Mouse (Mus musculus) gastrocnemius, adult 2 months (tissue): ENCODE data around the gene Rap1gds1. TPM values are rescaled to one million over a fixed set of nuclear protein-coding genes. Genes with fewer than 3 reads are reported as not detected.
A peak's percentile ranks its signal among the peaks of the same experiment; 100 is the strongest.

Experiments
- DNase-seq: peaks from one replicate; pipeline ENCODE4 v3.0.0; 2022
- H3K27ac ChIP-seq: fragments of 200-600 bp; 2 replicates; pipeline ENCODE4 v1.8.1; 2022; ENCODE audit warnings: mild to moderate bottlenecking
- H3K4me3 ChIP-seq: fragments of 200-600 bp; 2 replicates; pipeline ENCODE4 v1.8.1; 2022; ENCODE audit warnings: mild to moderate bottlenecking, moderate library complexity
- CTCF ChIP-seq: fragments of 200-600 bp; IDR thresholded peaks from 2 replicates; pipeline ENCODE4 v1.8.1; 2022; ENCODE audit warnings: antibody characterized with exemption, mild to moderate bottlenecking, moderate library complexity
- intact Hi-C: fragments of 180-260 bp; cut with DNase I; formaldehyde crosslinking; loops from one replicate; pipeline ENCODE4 v1.15.1; 2025
- total RNA-seq, 2 experiments: library from RNA; stranded (reverse); gene quantifications; 2 replicates each; pipeline ENCODE4 v1.2.3; 2021

Rap1gds1 gene
- total RNA-seq, 2 experiments from 2014 or later = 41.3 to 44.5 TPM

- no peak for TF ChIP-seq CTCF
- intact Hi-C loops = no loop called here
- Histone ChIP-seq H3K4me3 (no peak overlapping the region), H3K27ac (no peak overlapping the region)
- DNase-seq = no peak
Observed at GRCm38 (mm10) chr3:139083778-139084539, 9.0 kb upstream of the Rap1gds1 start.

- Histone ChIP-seq H3K4me3 (no peak overlapping the region), H3K27ac (no peak overlapping the region)
- TF ChIP-seq CTCF = no peak
- DNase-seq = no peak
- intact Hi-C loops = loop anchor here (5.0 kb wide), 1 partner anchor 127 kb away; the partner anchor contains the start of gene Stpg2
Observed at GRCm38 (mm10) chr3:139079831-139080230, 4.8 kb upstream of the Rap1gds1 start.

DNA sequence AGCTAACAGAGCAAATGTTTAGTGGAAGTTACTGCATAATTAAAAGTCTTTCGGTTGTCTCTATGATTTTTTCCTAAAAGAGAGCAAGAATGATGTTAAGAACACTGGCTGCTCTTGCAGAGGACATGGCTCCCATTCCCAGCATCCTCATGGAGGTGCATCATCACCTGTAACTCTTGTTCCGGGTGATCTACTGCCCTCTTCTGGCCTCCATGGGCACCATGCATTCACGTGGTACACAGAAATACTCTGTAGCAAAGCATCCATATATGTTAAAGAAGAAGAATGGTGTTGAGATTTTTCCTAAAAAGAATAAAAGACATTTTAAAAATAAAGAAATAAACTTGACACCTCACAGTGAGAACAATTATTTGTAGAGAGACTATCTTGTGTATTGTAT lies 3.0 kb upstream of the Rap1gds1 start:
- DNase-seq = no peak
- intact Hi-C loops = loop anchor here (5.0 kb wide), 1 partner anchor 129 kb away; the partner anchor contains the start of gene Stpg2
- H3K4me3 ChIP-seq = no peak overlapping the region
- peak; percentile 20 for TF ChIP-seq CTCF
- H3K27ac ChIP-seq = no peak overlapping the region

GRCm38 (mm10) chr3:139076059-139076455 lies 1.1 kb upstream of the Rap1gds1 start:
- no peak for TF ChIP-seq CTCF
- peak overlapping the region; percentile 94 for H3K27ac ChIP-seq
- intact Hi-C loops = loop anchor here (5.0 kb wide), 1 partner anchor 131 kb away; the partner anchor contains the start of gene Stpg2
- peak overlapping the region; percentile 74 for H3K4me3 ChIP-seq
- DNase-seq = no peak

GRCm38 (mm10) chr3:139075333-139076058 lies 495 bp upstream of the Rap1gds1 start:
- no peak for TF ChIP-seq CTCF

DNA sequence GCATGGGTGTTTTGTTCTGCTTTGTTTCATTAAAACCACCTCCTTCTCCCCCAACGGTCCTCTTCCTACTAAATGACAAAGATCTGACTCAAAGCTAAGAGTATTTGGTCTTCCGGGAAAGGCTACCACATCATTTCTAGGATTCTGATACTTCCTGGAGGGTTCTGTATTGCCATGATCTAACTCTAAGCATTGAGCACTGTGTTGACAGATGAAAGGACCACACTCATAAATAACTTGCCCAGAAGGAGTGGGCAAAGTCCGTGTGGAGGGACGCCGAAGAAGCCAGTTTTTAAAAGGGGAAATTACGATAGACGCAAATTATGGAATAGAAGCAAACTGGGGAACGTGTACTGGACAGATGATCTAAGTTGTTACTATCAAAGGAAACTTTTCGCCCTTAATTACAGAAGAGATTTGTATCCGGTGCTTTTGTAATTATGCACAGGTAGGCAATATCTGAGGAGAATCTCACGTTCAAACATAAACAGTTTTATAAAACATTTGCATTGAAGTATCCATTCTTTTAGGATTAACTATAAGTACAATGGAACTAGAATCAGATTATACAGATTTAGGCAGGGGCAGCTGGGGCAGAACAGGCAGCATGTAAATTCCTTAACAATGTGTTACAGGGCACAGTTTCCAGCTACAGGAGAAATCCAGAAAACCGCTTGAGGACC lies 1.1 kb downstream of the Rap1gds1 start:
- intact Hi-C loops = no loop called here

More at GRCm38 (mm10) chr3:139075333-139076058, 495 bp upstream of the Rap1gds1 start:
- Histone ChIP-seq H3K27ac (peak overlapping the region; percentile 94), H3K4me3 (peak overlapping the region; percentile 74)
- DNase-seq = peak; percentile 95
- intact Hi-C loops = loop anchor here (5.0 kb wide), 1 partner anchor 132 kb away; the partner anchor contains the start of gene Stpg2

GRCm38 (mm10) chr3:139069539-139069938 lies 5.5 kb downstream of the Rap1gds1 start:
- intact Hi-C loops = no loop called here
- H3K27ac ChIP-seq = peak overlapping the region; percentile 80
- TF ChIP-seq CTCF = no peak
- H3K4me3 ChIP-seq = no peak overlapping the region
- peak; percentile 74 for DNase-seq

More for the DNA sequence above, 1.1 kb downstream of the Rap1gds1 start:
- Histone ChIP-seq H3K4me3 (peak overlapping the region; percentile 99), H3K27ac (peak overlapping the region; percentile 99)
- no peak for TF ChIP-seq CTCF
- DNase-seq = no peak

- intact Hi-C loops = no loop called here
- Histone ChIP-seq H3K27ac (no peak overlapping the region), H3K4me3 (no peak overlapping the region)
- TF ChIP-seq CTCF = no peak
- DNase-seq = no peak
Observed at GRCm38 (mm10) chr3:139064076-139064475, 10.9 kb downstream of the Rap1gds1 start.

DNA sequence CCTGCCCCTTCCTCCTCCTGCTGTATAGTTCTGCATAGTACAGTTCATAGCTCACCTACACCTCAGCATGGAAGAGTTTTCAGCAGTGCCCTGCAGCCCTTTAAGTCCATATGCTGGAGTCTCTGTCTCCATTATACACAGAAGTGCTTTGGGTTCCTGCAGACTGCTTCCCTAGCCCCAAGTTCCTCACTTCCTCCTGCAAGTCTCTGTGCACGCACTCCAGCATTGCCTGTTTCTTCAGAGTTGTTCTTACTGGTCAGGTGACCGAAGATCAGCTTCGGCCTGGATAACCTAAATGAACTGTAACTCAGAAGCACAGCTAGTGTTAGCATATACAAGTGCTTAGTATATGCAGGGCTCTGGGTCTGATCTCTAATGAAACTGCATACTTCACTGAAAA lies 12.9 kb downstream of the Rap1gds1 start:
- intact Hi-C loops = no loop called here
- Histone ChIP-seq H3K4me3 (no peak overlapping the region), H3K27ac (no peak overlapping the region)
- TF ChIP-seq CTCF = no peak
- no peak for DNase-seq

DNA sequence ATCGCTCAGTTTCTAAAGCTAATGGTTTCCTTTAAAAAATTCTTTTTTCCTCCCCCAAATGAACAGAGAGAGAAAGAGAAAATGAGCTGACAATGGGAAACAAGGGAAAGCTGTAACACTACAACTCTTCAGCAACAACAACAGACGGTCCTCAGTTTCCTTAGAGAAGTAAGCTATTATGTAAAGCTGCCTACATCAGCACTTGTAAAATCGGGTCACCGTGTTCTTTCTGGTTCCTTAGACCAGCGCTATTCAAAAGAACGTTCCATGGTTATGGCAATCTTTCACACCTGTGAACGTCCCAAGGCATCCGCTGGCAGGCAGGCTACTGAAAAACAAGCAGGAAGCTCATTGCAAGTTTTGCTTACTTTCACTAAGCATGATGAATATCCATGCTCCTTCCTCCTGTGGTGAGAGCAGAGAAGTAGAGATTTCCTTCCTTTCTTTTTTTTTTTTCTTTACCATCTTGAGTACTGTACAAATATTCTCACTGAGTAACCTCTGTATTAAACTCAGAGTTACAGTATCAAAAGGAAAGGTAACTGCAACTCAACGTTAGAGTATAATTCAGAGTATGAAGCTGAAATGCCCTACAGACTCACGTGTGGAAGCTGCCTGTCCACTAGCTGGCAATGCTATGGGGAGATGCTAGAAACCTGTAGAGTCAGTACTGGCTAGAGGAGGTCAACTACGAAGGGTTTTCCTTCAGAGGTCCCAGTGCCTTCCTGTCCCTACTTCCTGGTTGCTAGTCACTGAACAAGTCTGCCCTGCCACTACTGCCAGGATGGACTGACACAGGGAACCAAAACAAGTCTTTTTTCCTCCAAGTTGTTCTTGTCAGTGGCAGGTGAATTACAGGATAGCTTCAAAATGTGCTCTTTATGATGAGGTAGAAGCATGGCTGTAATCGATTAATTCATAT lies 26.0 kb downstream of the Rap1gds1 start:
- DNase-seq = no peak
- no peak overlapping the region for H3K27ac ChIP-seq
- intact Hi-C loops = no loop called here
- TF ChIP-seq CTCF = no peak
- H3K4me3 ChIP-seq = no peak overlapping the region

GRCm38 (mm10) chr3:139042433-139042854 lies 32.6 kb downstream of the Rap1gds1 start:
- Histone ChIP-seq H3K27ac (no peak overlapping the region), H3K4me3 (no peak overlapping the region)
- no peak for DNase-seq
- TF ChIP-seq CTCF = no peak
- intact Hi-C loops = no loop called here

- H3K4me3 ChIP-seq = no peak overlapping the region
- intact Hi-C loops = no loop called here
- DNase-seq = no peak
- no peak for TF ChIP-seq CTCF
- H3K27ac ChIP-seq = no peak overlapping the region
Observed at GRCm38 (mm10) chr3:139041921-139042320, 33.1 kb downstream of the Rap1gds1 start.
